8 mouse cellular contexts compared by ENCODE assay signal in genomic region chr9:50344868-50345267, GRCm38 (mm10). TPM values are rescaled to one million over a fixed set of nuclear protein-coding genes. Genes with fewer than 3 reads are reported as not detected.
DNase-seq lines count a peak whose midpoint lies in the region; ATAC-seq and TF ChIP-seq lines count a peak whose summit lies in the region.

Rpl10-ps3 (minus strand) TSS chr9:50344968.

- no peak within 1 kb of the TSS for H3K9ac ChIP-seq in kidney, postnatal 0 days (ENCODE audit: low read depth, low read length)
- no peak within 1 kb of the TSS for H3K9ac ChIP-seq in midbrain, embryonic 11.5 days (ENCODE audit: low read length)

- no peaks in the 10 kb centered on the region for H3K9me3 ChIP-seq in kidney, postnatal 0 days (replicated peaks; ENCODE audit: low read length)
- H3K9me3 ChIP-seq in midbrain, embryonic 11.5 days (ENCODE audit: control insufficient read depth, low read length), result no peaks in the 10 kb centered on the region

- H3K4me1 ChIP-seq in kidney, postnatal 0 days (replicated peaks; ENCODE audit: insufficient read depth, low read length), result no peaks in the 10 kb centered on the region
- no peaks in the 10 kb centered on the region for H3K4me1 ChIP-seq in bone marrow macrophage, adult 2 months (ENCODE audit: control insufficient read depth, insufficient read depth, low read length)
- no peaks in the 10 kb centered on the region for H3K4me1 ChIP-seq in midbrain, embryonic 11.5 days (ENCODE audit: control insufficient read depth, insufficient read depth, low read length)

- no peak within 1 kb of the TSS for H3K27ac ChIP-seq in kidney, postnatal 0 days
- H3K27ac ChIP-seq in bone marrow macrophage, adult 2 months (ENCODE audit: insufficient read depth, low read depth, low read length), result no peak within 1 kb of the TSS
- H3K27ac ChIP-seq in midbrain, embryonic 11.5 days (ENCODE audit: low read depth, low read length), result no peak within 1 kb of the TSS

- no peak for TF ChIP-seq CTCF in kidney, postnatal 0 days (IDR thresholded peaks at IDR 0.05; ENCODE audit: low read depth)
- TF ChIP-seq CTCF in bone marrow macrophage, adult 2 months (IDR thresholded peaks at IDR 0.05; ENCODE audit: low read depth, low read length), result no peak

- no peak within 1 kb of the TSS for H3K4me2 ChIP-seq in kidney, postnatal 0 days (ENCODE audit: low read length)
- no peak within 1 kb of the TSS for H3K4me2 ChIP-seq in midbrain, embryonic 11.5 days

- H3K36me3 ChIP-seq in kidney, postnatal 0 days (ENCODE audit: insufficient read depth, low read length), result no peaks in the 10 kb centered on the region
- H3K36me3 ChIP-seq in midbrain, embryonic 11.5 days (ENCODE audit: control insufficient read depth, insufficient read depth, low read length), result no peaks in the 10 kb centered on the region

- no peak for ATAC-seq in kidney, postnatal 0 days (replicated peaks; ENCODE audit: low FRiP score, low read depth)
- ATAC-seq in midbrain, embryonic 11.5 days (ENCODE audit: low FRiP score), result no peak

- no peaks in the 10 kb centered on the region for H3K27me3 ChIP-seq in kidney, postnatal 0 days (ENCODE audit: insufficient read depth, low read length)
- H3K27me3 ChIP-seq in midbrain, embryonic 11.5 days (ENCODE audit: control insufficient read depth, insufficient read depth, low read length), result no peaks in the 10 kb centered on the region

- no peak for TF ChIP-seq POLR2A in bone marrow macrophage, adult 2 months (IDR thresholded peaks at IDR 0.05; ENCODE audit: borderline replicate concordance, low read depth, low read length)

- no peak for DNase-seq in kidney, postnatal 0 days (ENCODE audit: low spot score)
- DNase-seq in kidney, postnatal 25 days, result no peak
- no peak for DNase-seq in gonadal fat pad, adult 2 months (ENCODE audit: low read depth)
- DNase-seq in large intestine, adult 2 months (ENCODE audit: low read depth, low spot score), result no peak
- DNase-seq in midbrain, embryonic 11.5 days (ENCODE audit: low spot score, missing footprints), result no peak
- no peak for DNase-seq in kidney, adult 18-20 months
- no peak for DNase-seq in ovary, postnatal 36 days (ENCODE audit: low spot score)

- WGBS in kidney, postnatal 0 days, result 98% methylated on average over 10 of the region's 13 CpGs
- WGBS in large intestine, adult 2 months, result 95% methylated on average over 12 of the region's 13 CpGs
- WGBS in midbrain, embryonic 11.5 days, result 95% methylated on average over 10 of the region's 13 CpGs

- no peak within 1 kb of the TSS for H3K4me3 ChIP-seq in kidney, postnatal 0 days (replicated peaks; ENCODE audit: low read depth, low read length)
- H3K4me3 ChIP-seq in bone marrow macrophage, adult 2 months (ENCODE audit: insufficient read depth, low read length), result no peak within 1 kb of the TSS
- H3K4me3 ChIP-seq in midbrain, embryonic 11.5 days (ENCODE audit: low read depth, low read length), result no peak within 1 kb of the TSS

RNA-seq across cellular contexts. Expression of gene Rpl10-ps3, which starts in this region (rescaled TPM):
- polyA plus RNA-seq in kidney, postnatal 0 days (2015; fragmentation: Nextera tagmentation; extraction: Ambion mirVana), result 238 and 252 TPM in 2 replicates
- polyA plus RNA-seq in bone marrow macrophage, adult 2 months (2012; ENCODE audit: insufficient read depth, insufficient read length, missing spikeins), result 2,199 and 2,358 TPM in 2 replicates
- 274 and 285 TPM in 2 replicates for polyA plus RNA-seq in gonadal fat pad, adult 2 months (2012; rRNA removed)
- 146 and 176 TPM in 2 replicates for polyA plus RNA-seq in large intestine, adult 2 months (2012; rRNA removed)
- 164 and 172 TPM in 2 replicates for polyA plus RNA-seq in midbrain, embryonic 11.5 days (2014; fragmentation: Nextera tagmentation; extraction: Ambion mirVana)
